Mouse (Mus musculus) small intestine, adult 2 months (tissue): ENCODE measurements around the gene Prune1. TPM values are rescaled to one million over a fixed set of nuclear protein-coding genes. Genes with fewer than 3 reads are reported as not detected.

ENCODE experiments used
- H3K27ac ChIP-seq: fragments of 200-500 bp; 2 replicates; pipeline ENCODE4 v1.5.1; 2012; ENCODE audit warnings: low read depth, low read length, control low read depth, inconsistent platforms; ENCODE audit not compliant: insufficient read depth
- H3K27me3 ChIP-seq: fragments of 200-500 bp; 2 replicates; pipeline ENCODE4 v1.6.1; 2012; ENCODE audit warnings: mild to moderate bottlenecking, moderate library complexity, low read length, inconsistent platforms; ENCODE audit not compliant: control insufficient read depth, insufficient read depth
- H3K36me3 ChIP-seq: fragments of 200-500 bp; 2 replicates; pipeline ENCODE4 v1.6.1; 2012; ENCODE audit warnings: mild to moderate bottlenecking, low read length, control low read depth, inconsistent platforms; ENCODE audit not compliant: control insufficient read depth, insufficient read depth
- H3K4me1 ChIP-seq: fragments of 200-500 bp; 2 replicates; pipeline ENCODE4 v1.6.1; 2012; ENCODE audit warnings: low read length, inconsistent platforms, mixed read lengths; ENCODE audit not compliant: control insufficient read depth, insufficient read depth, insufficient read length
- H3K4me3 ChIP-seq: fragments of 200-500 bp; 2 replicates; pipeline ENCODE4 v1.5.1; 2012; ENCODE audit warnings: low read depth, mild to moderate bottlenecking, control low read depth, inconsistent platforms, low read length, moderate library complexity
- CTCF ChIP-seq: fragments of 200-500 bp; IDR thresholded peaks from 2 replicates; pipeline ENCODE4 v1.5.1; 2012; ENCODE audit warnings: low read depth, mild to moderate bottlenecking, control low read depth, inconsistent platforms, low read length, moderate library complexity, mixed read lengths; ENCODE audit not compliant: insufficient replicate concordance, insufficient read length; ENCODE audit errors: extremely low read depth
- POLR2A ChIP-seq: fragments of 200-500 bp; IDR thresholded peaks from 2 replicates; pipeline ENCODE4 v1.6.1; 2012; ENCODE audit warnings: low read depth, mild to moderate bottlenecking, control low read depth, inconsistent platforms, low read length, moderate library complexity
- WGBS: fragments of 180-500 bp; shearing (Covaris S2); methylation state at CpG from one replicate; pipeline ENCODE4 v1.1.7; 2018; 5-methylcytosine and 5-hydroxymethylcytosine counted together
- polyA plus RNA-seq: library from polyadenylated mRNA; depleted of rRNA; stranded (reverse); fragments of >200 nt; gene quantifications from 2 replicates; pipeline ENCODE4 v1.2.3, GENCODE M21; 2012

The Prune1 gene
- polyA plus RNA-seq, 1 experiment = 11.5 TPM

DNA sequence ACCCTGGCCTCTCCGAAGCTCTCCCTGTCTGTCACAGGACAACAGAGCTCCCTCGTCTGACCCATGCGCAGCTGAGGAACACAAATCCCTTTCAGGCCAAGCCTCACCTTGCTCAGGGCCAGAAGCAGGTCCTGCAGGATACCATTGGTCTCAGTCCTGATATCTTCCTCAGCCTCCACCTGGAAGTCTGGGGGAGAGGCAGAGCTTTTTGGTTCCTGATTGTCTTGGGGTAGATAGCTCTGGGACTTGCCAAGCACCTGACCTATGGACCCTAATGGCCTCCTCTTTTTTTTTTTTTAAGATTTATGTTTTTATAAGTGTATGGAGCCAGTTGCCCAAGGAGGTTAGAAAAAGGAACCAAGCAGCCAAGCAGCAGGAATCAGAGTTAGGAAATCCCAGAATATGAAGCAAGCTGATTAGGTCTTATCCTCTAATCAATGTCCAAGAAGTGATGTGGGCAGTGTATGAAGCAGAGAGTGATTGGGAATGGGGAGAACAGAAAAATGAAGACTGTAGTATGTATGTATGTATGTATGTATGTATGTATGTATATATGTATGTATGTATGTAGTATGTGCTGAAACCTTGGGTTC is 19.4 kb upstream of the Prune1 start:
- WGBS = 29% methylated on average over 3 of the region's 3 CpGs
- Histone ChIP-seq H3K4me1 (peaks cover 14% of the 10 kb centered on the region; the same call in 1 of the 2 replicates), H3K27me3 (no peaks in the 10 kb centered on the region), H3K27ac (peak overlapping the region; percentile 17; the same call in 1 of the 2 replicates), H3K36me3 (no peaks in the 10 kb centered on the region), H3K4me3 (no peak overlapping the region)
- TF ChIP-seq POLR2A = no peak

DNA sequence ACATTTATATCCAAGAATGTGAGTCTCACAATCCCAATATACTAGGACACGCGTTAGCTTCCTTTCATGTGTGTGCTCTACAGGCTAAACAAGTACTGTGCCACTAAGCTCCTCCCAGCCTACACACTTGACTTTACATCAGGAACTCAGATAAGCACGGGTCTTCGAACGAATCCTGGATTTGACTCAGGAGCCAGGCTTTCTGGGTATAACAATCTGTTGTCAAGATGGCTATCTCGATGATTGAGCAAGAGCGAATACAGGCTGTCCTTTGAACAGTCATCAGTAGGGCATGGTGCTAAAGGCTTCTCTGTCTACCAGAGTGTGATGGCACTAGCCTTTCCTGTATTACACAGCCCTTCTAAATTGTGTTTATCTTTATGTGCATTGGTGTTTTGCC is 16.1 kb upstream of the Prune1 start:
- 25% methylated on average over 7 of the region's 7 CpGs for WGBS
- Histone ChIP-seq H3K4me3 (no peak overlapping the region), H3K36me3 (peaks cover 26% of the 10 kb centered on the region), H3K27me3 (no peaks in the 10 kb centered on the region), H3K27ac (peak overlapping the region; percentile 58), H3K4me1 (peaks cover 24% of the 10 kb centered on the region; the same call in 1 of the 2 replicates)
- no peak for TF ChIP-seq POLR2A
- no peak for TF ChIP-seq CTCF

DNA sequence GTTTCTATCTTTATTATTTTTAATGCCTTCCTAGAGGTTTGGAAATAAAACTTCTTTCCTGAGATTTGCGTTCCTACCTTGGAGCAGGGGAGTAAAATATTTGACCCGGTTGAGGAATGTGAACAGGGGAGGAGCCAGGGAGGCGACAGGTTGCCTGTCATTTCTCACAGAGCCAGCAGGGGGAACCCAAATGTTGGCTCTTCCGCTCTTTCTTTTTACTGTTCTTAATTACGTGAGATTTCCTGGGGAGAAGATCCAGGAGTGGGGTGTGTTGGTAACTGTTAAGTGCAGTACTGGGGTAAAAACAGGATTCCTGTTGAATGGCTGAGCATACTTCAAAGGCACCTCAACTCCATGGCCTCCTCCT is 14.2 kb upstream of the Prune1 start:
- H3K4me1 ChIP-seq = peaks cover 22% of the 10 kb centered on the region; the same call in 1 of the 2 replicates
- WGBS = 7% methylated on average over 5 of the region's 5 CpGs
- TF ChIP-seq CTCF (peak; percentile 74; the same call in 1 of the 2 replicates), POLR2A (no peak)
- no peak overlapping the region for H3K27ac ChIP-seq
- no peaks in the 10 kb centered on the region for H3K27me3 ChIP-seq
- H3K4me3 ChIP-seq = no peak overlapping the region
- H3K36me3 ChIP-seq = peaks cover 42% of the 10 kb centered on the region

DNA sequence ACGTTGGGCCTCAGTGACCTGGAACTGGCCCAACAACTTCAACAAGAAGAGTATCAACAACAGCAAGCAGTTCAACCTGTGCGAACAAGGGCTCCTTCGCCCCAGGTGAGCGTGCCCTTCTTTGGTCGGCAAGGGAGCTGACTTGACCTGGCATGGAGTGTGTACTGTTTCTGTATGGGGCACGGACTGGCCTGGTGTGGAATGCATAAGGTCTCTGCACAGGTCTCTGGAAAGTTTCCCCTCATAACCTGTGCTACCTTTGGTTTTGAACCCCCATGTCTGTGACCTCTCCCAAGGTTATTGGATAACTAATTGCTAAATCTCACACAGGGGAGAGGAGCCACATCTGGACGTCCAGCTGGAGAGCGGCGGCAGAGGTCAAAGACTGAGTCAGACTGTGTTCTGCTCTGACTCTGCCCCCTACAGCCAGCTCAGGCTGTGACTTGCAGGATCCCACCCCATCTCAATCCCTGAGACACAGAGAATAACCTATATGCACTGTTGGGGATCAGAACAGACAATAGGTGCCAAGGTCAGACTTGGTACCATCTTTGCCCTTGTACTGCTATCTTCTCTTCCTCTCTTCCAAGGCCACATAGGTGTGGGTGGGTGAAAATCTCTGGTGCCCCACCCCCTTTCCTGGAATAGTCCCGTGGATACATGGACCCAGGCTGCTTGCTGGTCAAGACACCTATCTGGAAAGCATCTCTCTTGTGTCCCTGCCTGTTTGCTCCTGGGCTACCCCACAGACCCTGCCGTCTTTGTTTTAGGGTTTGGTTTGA is 13.6 kb upstream of the Prune1 start:
- no peak overlapping the region for H3K27ac ChIP-seq
- H3K27me3 ChIP-seq = no peaks in the 10 kb centered on the region
- H3K4me3 ChIP-seq = no peak overlapping the region
- peaks cover 48% of the 10 kb centered on the region for H3K36me3 ChIP-seq
- H3K4me1 ChIP-seq = peaks cover 22% of the 10 kb centered on the region; the same call in 1 of the 2 replicates
- 72% methylated on average over 11 of the region's 11 CpGs for WGBS
- TF ChIP-seq POLR2A = no peak
- no peak for TF ChIP-seq CTCF

DNA sequence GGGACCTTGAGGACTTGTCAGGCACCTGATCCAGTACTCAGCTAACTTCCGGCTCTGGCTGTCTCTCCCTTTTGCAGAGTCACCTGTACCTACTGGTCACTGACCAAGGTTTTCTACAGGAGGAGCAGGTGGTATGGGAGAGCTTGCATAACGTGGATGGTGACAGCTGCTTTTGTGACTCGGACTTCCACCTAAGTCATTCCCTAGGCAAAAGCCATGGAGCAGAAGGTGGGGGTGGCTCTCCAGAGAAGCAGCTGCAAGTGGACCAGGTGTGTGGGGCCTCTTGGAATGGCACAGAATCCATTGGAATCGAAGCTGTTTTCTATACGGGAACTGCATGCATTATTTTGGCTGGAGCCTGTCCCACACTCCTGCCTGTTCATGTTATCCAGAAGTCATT is 12.8 kb upstream of the Prune1 start:
- H3K36me3 ChIP-seq = peaks cover 55% of the 10 kb centered on the region
- H3K4me1 ChIP-seq = peaks cover 22% of the 10 kb centered on the region; the same call in 1 of the 2 replicates
- no peak for TF ChIP-seq CTCF
- TF ChIP-seq POLR2A = no peak
- no peak overlapping the region for H3K4me3 ChIP-seq
- no peaks in the 10 kb centered on the region for H3K27me3 ChIP-seq
- WGBS = 51% methylated on average over 5 of the region's 5 CpGs
- H3K27ac ChIP-seq = 0 out of 2 replicates have a peak overlapping the region, but pooled peaks have one; percentile 34

DNA sequence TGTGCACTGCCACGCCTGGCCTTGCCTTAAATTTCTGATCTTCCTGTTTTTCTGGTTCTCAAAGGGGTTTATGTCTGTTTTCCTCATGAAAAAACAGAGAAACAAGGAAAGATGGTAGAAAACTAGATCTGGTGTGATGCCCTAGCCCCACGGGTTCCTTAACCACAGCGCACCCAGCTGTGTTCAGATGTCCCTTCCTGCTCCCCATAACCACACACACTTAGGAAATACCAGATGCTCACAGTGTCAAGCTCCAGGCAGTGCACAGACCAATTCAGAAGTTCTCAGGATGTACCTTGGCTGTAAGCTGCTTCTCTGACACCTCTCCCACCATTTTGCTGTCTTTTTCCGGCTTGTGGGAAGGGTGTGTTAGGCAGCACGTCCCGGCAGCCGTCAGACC is 12.4 kb upstream of the Prune1 start:
- 56% methylated on average over 7 of the region's 7 CpGs for WGBS
- 0 out of 2 replicates have a peak overlapping the region, but pooled peaks have one; percentile 34 for H3K27ac ChIP-seq

DNA sequence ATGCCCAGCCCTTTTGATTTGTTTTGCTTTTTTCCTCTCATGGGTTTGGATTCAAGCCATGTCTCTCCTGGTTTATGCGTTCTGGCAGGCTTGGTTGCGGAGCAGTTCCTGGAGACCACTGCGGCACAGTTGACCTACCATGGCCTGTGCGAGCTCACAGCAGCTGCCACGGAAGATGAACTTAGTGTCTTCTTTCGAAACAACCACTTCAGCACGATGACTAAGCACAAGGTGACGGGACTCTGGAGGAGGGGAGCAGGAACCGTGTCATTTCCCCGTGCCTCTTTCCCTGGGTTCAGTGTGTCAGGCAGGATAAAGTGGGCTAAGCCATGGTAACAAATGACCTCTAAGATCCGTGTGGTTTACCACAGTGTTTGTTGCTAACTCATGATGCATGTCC is 11.7 kb upstream of the Prune1 start:
- Histone ChIP-seq H3K27ac (no peak overlapping the region), H3K4me3 (no peak overlapping the region), H3K27me3 (no peaks in the 10 kb centered on the region), H3K36me3 (peaks cover 61% of the 10 kb centered on the region), H3K4me1 (peaks cover 22% of the 10 kb centered on the region; the same call in 1 of the 2 replicates)
- WGBS = 65% methylated on average over 11 of the region's 11 CpGs
- TF ChIP-seq POLR2A = no peak
- no peak for TF ChIP-seq CTCF

More for the DNA sequence above, 12.4 kb upstream of the Prune1 start:
- no peak for TF ChIP-seq POLR2A
- TF ChIP-seq CTCF = no peak
- Histone ChIP-seq H3K4me3 (no peak overlapping the region), H3K36me3 (peaks cover 58% of the 10 kb centered on the region), H3K4me1 (peaks cover 22% of the 10 kb centered on the region; the same call in 1 of the 2 replicates), H3K27me3 (no peaks in the 10 kb centered on the region)

DNA sequence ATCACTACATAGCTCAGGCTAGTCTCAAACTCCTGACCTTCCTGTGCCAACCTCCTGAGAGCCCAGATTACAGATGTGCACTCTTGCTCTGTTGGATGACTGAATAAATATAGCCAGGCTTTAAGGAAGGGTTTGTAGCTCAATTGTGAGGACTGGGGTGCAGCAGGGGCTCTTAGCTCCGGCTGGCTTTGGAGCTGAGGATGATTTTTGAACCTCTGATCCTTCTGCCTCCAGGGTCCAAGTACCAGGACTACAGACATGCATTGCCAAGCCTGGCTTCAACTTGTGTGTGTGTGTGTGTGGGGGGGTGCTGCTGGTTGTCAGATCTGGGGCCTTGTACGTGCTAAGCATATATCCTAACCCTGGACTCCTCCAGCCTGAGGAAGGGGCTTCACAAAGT is 11.0 kb upstream of the Prune1 start:
- no peak overlapping the region for H3K4me3 ChIP-seq
- H3K27ac ChIP-seq = no peak overlapping the region
- TF ChIP-seq POLR2A (no peak), CTCF (no peak)
- WGBS = 94% methylated on average over 2 of the region's 2 CpGs
- H3K27me3 ChIP-seq = no peaks in the 10 kb centered on the region
- H3K4me1 ChIP-seq = peaks cover 22% of the 10 kb centered on the region; the same call in 1 of the 2 replicates
- peaks cover 67% of the 10 kb centered on the region for H3K36me3 ChIP-seq
